ENCODE assay signal across 27 mouse cellular contexts in the genomic region with DNA sequence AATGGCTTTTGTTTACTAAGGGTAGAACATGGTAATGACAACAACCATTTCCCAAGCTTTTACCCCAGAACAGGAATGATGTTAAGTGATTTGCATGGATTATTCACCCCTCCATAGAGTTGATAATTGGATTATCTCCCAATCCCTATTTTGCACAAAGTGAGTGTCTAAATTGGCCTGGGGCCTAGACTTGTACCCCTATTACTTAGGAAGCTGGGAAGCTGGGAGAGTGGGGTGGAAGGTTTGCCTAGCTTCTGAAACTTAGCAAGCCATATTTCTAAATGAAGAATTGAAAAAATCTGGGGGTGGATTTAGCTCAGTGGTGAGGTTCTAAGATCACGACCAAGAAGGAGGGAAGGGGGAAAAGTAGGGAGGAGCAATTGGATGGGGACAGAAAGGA.
"Had no signal": no experiment of that assay in that cellular context is flagged by ENCODE, and none has a peak within 500 bp of the region (broad histone marks: within the 10 kb centered on the region; RNA-seq: fewer than 3 reads in every experiment).

No protein-coding gene starts in this region.

- DNase-seq: cerebellum, adult 9-10 months; cerebellum, adult 9-11 months; cerebellum, postnatal 10 days; cerebellum, postnatal 14 days; cerebellum, postnatal 25 days; cerebellum, postnatal 36 days; embryo, embryonic 11 days; forebrain, postnatal 0 days; gastrocnemius, adult 2 months; gastrocnemius, postnatal 10 days; gastrocnemius, postnatal 14 days; gastrocnemius, postnatal 25 days; gastrocnemius, postnatal 36 days; heart, adult 11 months; heart, adult 18-20 months; heart, adult 2 months had no signal

- H3K9me3 ChIP-seq: embryonic facial prominence, embryonic 10.5 days; embryonic facial prominence, embryonic 12.5 days; embryonic facial prominence, embryonic 13.5 days; embryonic facial prominence, embryonic 15.5 days; forebrain, embryonic 10.5 days; forebrain, embryonic 12.5 days; forebrain, embryonic 13.5 days; forebrain, embryonic 15.5 days had no signal

- H3K27ac ChIP-seq: embryonic facial prominence, embryonic 10.5 days; embryonic facial prominence, embryonic 12.5 days; embryonic facial prominence, embryonic 13.5 days; embryonic facial prominence, embryonic 15.5 days; forebrain, embryonic 10.5 days; forebrain, embryonic 12.5 days; forebrain, embryonic 13.5 days; forebrain, embryonic 15.5 days; gastrocnemius, adult 2 months; heart, adult 2 months had no signal

- H3K36me3 ChIP-seq: embryonic facial prominence, embryonic 10.5 days; embryonic facial prominence, embryonic 12.5 days; embryonic facial prominence, embryonic 13.5 days; embryonic facial prominence, embryonic 15.5 days; forebrain, embryonic 10.5 days; forebrain, embryonic 12.5 days; forebrain, embryonic 15.5 days had no signal

- H3K4me3 ChIP-seq: embryonic facial prominence, embryonic 10.5 days; embryonic facial prominence, embryonic 12.5 days; embryonic facial prominence, embryonic 13.5 days; embryonic facial prominence, embryonic 15.5 days; erythroblast, embryonic 14.5 days; forebrain, embryonic 10.5 days; forebrain, embryonic 12.5 days; forebrain, embryonic 13.5 days; forebrain, embryonic 15.5 days; gastrocnemius, adult 2 months; heart, adult 2 months had no signal

- H3K4me2 ChIP-seq: embryonic facial prominence, embryonic 12.5 days; embryonic facial prominence, embryonic 13.5 days; embryonic facial prominence, embryonic 15.5 days; forebrain, embryonic 12.5 days; forebrain, embryonic 13.5 days; forebrain, embryonic 15.5 days had no signal

- ATAC-seq: forebrain, embryonic 13.5 days; forebrain, embryonic 14.5 days; forebrain, embryonic 15.5 days; forebrain, embryonic 16.5 days; forebrain, postnatal 0 days had no signal

- H3K27me3 ChIP-seq: embryonic facial prominence, embryonic 12.5 days; embryonic facial prominence, embryonic 15.5 days; forebrain, embryonic 13.5 days; forebrain, embryonic 15.5 days had no signal

- H3K9ac ChIP-seq: embryonic facial prominence, embryonic 12.5 days; embryonic facial prominence, embryonic 13.5 days; embryonic facial prominence, embryonic 15.5 days; forebrain, embryonic 12.5 days; forebrain, embryonic 13.5 days; forebrain, embryonic 15.5 days; forebrain, postnatal 0 days had no signal
